Mouse (Mus musculus) ZHBTc4 (cell line): ENCODE measurements at regions not wholly inside any gene's neighbourhood (a gene's known extent, or its start where the extent isn't known, plus 50 kb on each side); places are given as distances from the start of the nearest gene placed in this dataset.

Experiments
- DNase-seq: peaks from one replicate; pipeline ENCODE4 v3.0.0-alpha.2; 2011; ENCODE audit warnings: low read depth, low spot score

DNA sequence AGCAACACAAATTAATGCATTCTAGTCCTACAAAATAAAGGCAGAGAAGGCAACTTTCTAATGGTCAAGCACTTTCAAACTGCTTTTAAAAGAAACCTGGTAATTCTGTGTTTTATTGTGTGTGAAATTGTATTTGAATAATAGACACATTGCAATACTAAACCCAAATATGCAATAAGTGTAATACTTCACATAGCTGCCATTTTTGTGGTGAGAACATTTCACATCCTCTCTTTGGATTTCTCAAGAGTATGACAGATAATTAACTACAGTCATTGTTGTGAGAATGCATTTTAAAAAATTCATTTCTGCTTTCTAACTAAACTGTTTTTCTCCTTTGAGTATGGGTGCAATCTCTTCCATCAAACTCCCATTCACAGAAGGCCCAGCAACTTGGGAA, 256.4 kb downstream of the Sema3d start:
- DNase-seq: no peak

DNA sequence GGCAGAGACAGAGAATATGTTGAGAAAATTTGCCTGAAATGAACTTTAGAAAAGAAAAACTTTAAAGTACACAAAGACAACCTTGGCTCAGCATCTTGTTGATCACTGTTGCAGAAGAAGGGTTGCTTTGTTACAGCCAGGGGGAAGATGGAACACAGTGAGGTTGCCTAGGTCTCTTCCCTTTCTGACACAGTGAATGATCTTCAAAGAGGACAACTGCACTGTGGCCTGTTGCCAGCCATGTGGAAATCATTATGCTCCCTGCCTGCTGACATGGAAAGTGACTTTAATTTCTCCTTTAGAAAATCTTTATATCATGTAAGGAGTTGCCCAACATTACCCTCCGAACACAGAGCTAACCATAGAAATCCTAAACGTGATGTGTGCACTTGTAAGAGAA, 263.1 kb downstream of the Sema3d start:
- no peak for DNase-seq

DNA sequence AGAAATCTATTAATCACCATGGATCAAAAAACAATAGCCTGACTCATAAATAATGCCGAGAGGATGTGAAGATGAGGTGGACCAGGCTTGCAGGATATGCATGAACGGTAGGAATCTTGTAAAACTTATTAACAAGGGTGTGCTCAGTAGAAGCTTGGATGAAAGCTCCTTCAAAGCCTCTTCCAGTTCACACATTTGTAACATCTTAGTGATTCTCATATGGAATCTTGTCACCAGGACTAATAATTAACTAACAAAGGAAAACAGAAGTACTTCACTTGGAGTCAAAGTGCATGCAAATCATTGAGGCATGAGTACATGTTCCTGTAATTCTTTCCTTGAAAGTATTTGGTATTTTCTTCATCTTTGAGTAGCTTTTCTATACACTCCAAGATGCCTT, 290.5 kb downstream of the Sema3d start:
- no peak for DNase-seq

DNA sequence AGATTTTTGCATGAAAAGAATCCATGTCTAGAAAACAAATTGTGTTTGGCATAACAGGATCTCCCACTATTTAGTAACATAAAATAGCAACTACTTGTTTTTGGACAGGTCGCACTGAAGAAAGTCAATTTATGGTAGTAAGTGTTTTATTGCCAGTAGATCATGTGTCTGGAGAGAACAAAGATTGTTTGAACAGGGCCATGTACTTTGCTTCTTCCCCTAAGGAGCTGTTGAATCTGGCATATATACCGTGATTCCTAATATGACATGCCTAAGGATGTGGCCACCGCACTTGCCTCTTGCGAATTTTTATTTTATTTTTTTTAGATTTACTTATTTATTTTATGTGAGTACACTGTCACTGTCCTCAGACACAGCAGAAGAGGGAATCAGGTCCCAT, 290.9 kb downstream of the Sema3d start:
- no peak for DNase-seq

DNA sequence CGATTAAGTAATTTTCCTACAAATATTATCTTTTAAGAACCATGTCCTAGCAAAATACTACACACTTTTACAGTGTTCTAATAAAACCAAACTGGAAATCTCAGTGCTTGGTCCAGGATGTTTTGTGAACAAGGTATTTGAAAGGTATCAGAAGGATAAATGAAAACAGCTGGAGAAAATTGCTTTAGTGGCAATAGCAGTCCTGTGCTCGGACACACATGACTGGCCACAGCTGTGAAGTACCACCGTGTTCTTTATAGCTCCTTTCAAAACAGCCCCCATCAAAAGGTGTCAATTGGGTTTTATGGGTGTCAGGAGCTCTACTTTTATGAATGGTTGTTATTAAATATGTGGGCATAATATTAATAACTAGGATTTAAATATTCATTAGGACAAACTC, 293.5 kb downstream of the Sema3d start:
- no peak for DNase-seq

DNA sequence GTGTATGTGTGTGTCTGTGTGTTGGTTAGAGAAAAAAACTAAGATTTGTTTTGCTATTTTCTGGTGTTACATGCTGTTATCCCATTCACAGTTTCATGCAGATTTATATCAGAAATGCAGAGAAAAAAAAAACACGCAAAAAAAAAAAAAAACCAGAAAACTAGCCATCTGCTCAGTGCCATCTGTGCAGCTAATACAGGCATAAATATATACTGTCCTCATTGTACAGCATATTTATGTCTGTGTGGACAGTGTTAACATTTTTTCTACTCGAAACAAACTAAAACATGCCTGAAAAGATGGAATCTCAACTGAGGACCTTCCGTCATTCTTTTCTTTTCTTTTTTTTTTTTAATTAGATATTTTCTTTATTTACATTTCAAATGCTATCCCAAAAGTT, 331.7 kb downstream of the Sema3d start:
- no peak for DNase-seq

- no peak for DNase-seq
Measured at GRCm38 (mm10) chr5:12751514-12751913, 368.3 kb downstream of the Sema3d start.

- no peak for DNase-seq
Measured at GRCm38 (mm10) chr5:12759634-12760033, 365.6 kb upstream of the Sema3a start.

GRCm38 (mm10) chr5:12767383-12767782, 357.8 kb upstream of the Sema3a start:
- no peak for DNase-seq

GRCm38 (mm10) chr5:12782681-12783080, 342.5 kb upstream of the Sema3a start:
- peak; percentile 56 for DNase-seq

DNA sequence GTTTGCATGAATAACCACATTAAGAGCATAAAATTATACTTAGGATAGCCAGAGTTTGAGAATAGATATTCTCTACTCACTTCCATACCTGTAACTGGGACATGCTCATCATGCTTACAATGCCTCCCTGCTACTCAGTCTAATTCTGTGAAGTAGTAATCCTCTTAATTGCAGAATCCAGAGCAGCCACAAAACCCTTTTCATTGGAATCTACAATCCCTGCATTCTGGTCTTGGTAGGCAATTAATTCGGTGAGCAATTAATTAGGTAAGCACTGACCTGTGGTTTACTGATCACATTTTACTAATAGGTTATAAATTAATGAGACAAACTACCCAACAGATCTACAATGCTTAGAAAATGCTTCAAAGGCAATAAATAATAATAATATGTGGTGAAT, 316.5 kb upstream of the Sema3a start:
- DNase-seq: no peak

GRCm38 (mm10) chr5:12809884-12810283, 315.3 kb upstream of the Sema3a start:
- DNase-seq: no peak

DNA sequence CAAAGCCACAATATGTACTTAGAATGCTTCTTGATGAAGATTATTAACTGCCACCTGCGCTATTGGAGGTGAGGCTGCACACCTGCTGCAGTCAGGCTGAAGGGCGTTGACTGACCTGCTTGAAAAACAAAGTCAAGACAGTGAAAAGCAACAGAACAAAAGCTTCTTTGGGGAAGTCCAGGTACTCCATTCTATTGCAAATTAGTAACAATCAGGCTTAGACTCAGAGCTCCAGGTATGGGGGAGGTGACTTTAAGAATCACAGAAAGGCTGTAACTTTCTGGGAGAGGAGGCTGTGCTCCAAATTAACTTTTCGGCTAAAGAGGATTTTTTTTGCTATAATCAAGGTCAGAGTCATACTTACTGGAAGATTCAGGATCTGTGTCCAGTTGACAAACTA, 278.0 kb upstream of the Sema3a start:
- peak; percentile 90 for DNase-seq

DNA sequence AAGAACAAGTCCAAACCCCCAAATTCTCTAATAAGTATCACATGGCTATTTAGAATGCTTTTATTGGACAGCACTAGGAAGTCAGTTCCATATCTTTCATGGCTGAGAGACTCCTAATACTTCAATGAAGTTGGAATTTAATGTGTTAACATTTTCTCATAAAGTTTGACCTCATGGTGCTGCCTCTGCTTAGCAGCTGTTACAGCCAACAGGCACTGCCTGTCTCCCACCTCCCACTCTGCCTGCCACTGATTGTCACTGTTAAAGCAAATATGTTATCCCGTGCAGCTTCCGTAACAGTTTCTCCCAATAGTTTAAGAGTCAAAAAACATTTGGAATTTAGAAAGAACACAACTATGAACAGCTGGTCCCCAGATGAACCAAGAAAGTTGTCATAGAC, 268.3 kb upstream of the Sema3a start:
- no peak for DNase-seq

DNA sequence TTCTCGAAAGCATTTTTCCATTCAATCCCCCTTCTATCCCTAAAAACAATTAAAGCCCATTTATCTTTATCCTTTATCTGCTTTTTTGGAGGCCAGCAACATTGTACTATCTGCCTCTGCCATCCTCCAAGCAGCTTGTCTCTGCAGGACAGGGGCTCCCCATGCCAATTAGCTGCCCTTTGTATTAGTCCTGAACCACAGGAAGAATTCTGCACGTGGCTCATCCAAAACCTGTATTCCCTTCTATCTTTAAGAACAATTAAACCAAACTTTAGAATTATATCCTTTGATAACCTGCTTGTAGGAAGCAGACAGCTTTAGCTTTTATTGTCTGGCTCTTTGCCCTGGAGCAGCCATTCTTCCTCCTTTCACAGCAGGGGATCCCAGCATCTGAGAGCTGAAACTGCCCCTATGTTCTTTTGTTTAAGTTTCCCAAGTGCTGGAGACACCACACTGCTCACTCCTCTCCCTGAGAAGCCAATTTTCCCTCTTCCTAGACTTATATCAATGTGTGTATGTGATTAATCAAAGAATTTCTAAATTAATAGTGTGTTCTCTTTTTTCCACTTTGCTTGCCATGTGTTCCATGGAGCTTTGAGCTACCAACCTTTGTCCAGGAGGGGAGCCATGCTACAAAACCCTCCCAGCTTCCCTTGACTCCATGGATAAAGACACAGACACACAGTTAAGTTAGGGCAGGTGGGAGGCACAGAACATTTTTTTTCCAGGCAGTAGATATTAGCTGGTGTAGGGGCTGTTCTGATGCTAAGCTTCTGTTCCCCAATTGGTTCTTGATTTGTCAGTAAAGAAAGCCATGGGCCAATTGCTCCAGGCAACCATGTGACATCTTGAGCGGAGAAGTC, 256.6 kb upstream of the Sema3a start:
- DNase-seq: peak; percentile 87

GRCm38 (mm10) chr5:12872888-12873287, 252.3 kb upstream of the Sema3a start:
- DNase-seq: peak; percentile 97

- no peak for DNase-seq
Measured at GRCm38 (mm10) chr5:12877595-12878296, 247.5 kb upstream of the Sema3a start.

DNA sequence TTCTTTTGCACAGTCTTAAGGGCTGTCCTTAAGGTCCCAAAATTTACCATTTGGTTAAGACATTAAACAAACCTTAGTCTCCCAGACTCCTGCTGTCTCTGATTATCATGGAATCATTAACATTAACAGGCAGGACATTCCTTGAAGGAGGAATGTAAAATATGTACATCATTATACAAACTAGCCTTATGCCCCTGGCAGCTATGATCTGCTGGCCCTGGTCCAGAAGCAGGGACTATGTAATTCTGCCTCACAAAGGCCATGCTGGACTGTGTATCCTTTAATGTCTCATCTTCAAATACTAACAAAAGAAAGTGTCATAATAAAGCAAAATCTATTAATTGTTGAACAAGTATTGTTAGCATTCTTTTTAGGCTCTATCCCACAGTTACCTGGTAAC, 232.9 kb upstream of the Sema3a start:
- DNase-seq: no peak

DNA sequence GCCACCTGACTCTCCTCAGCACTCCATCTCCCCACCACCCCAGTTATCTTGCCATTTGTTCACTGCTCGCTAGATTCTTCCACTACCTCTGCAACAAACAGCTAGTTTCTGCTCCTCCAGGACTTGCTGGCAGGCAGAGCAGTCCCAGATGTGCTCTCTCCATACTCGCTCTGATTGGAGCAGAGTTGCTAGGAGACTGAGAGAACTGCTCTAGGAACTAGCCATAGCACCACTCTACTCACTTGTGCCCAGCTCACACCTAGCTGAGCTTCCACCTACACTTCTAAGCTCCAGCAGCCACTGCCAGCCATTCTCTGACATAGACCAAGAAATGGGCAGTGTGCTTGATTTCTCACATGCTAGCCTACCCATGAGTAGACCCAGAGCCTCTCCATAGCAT, 230.6 kb upstream of the Sema3a start:
- DNase-seq: no peak

GRCm38 (mm10) chr5:12910741-12911140, 214.5 kb upstream of the Sema3a start:
- DNase-seq: no peak

- DNase-seq: no peak
Measured at GRCm38 (mm10) chr5:12914395-12914794, 210.8 kb upstream of the Sema3a start.

DNA sequence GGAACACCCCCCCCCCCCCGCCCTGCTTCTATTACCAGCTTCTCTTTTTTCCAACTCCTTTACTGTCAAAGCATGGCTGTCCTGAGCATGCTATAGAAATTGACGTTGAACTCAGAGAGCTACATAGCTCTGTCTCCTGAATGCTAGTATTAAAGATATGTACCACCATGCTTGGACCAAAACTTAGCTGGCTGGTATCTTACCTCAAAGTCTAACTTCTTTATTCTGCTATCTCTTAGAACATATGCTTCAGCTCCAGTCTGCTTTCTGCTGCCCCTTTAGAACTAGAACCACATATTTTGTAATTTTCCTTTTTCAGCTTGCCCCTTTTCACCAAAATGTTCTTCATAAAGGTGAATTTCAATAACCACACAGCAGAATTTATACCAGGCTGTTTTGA, 205.9 kb upstream of the Sema3a start:
- DNase-seq: no peak

- DNase-seq: no peak
Measured at GRCm38 (mm10) chr5:12922889-12923288, 202.3 kb upstream of the Sema3a start.
